ENCODE assay signal across 38 mouse cellular contexts in the genomic region with DNA sequence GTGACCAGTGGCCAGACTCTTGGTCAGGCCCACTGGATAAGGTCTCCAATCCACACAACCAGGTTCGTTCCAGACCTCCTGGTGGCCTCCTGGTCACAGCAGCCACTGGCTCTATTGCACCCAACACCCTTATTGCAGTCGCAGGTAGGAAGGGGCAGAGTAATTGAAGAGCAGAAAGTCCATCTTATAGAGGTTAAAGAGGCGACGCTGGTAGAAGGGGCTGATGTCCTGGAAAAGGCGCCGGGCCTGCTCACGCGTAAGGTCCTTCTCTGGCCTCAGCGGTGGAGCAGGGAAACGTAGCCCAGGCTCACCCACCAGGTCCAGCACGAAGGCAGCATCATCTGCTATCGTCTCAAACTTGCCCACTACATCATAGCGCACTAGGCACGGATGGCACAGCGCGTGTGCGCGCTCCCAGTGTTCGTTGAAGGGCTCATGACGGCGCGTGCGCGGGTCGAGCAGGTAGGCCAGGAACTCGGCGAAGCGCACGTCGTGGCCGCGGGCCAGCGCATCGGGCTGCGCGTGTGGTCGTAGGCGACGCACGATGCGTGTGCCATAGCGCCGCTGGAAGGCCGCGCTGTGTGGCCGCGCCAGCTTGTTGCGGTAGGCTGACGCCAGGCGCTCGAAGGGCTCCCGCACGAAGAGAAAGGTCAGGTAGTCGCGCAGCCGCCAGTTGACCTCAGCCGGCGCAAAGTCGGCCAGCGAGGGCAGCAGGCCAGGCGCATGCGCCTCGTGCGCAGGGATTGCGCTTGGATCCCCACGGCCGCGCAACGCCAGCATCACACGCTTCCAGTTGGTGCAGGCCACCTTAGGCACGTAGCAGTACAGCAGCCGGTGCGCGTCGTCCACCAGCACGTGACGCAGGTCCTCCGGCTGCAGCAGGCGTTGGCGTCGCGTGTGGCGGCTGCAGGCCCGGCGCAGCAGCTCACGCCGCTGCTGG. TPM values are rescaled to one million over a fixed set of nuclear protein-coding genes. Genes with fewer than 3 reads are reported as not detected.
DNase-seq lines count a peak whose midpoint lies in the region; ATAC-seq and TF ChIP-seq lines count a peak whose summit lies in the region.
"Had no signal": no experiment of that assay in that cellular context is flagged by ENCODE, and none has a peak within 500 bp of the region (broad histone marks: within the 10 kb centered on the region; RNA-seq: fewer than 3 reads in every experiment).

No protein-coding gene starts in this region.

- no peaks in the 10 kb centered on the region for H3K36me3 ChIP-seq in lung, embryonic 16.5 days (ENCODE audit: control insufficient read depth, insufficient read depth, low read length)
- H3K36me3 ChIP-seq in ES-E14 (ENCODE audit: control insufficient read depth, insufficient read depth, low read length, poor library complexity, severe bottlenecking), result no peaks in the 10 kb centered on the region
- H3K36me3 ChIP-seq: hindbrain, embryonic 12.5 days; neural tube, embryonic 13.5 days had no signal

- in situ Hi-C loops in ES-E14 (cut with MboI; ENCODE audit: low sequenced_read_pairs in 2 of 2, unreplicated experiment in 2 of 2), result no loop called here

- no peaks in the 10 kb centered on the region for H3K27me3 ChIP-seq in lung, embryonic 16.5 days (ENCODE audit: control insufficient read depth, insufficient read depth, low read depth, low read length)
- H3K27me3 ChIP-seq: forebrain, embryonic 13.5 days; hindbrain, embryonic 12.5 days; neural tube, embryonic 13.5 days had no signal

- H3K4me3 ChIP-seq in lung, embryonic 16.5 days (ENCODE audit: low read length), result no peak overlapping the region
- H3K4me3 ChIP-seq in ES-E14 (ENCODE audit: insufficient read depth in 1 of 2, low read depth in 1 of 2, low read length in 2 of 2, poor library complexity in 1 of 2, severe bottlenecking in 1 of 2), result peak overlapping the region; percentile 26 to 45; a peak in 2 of 4 replicates
- H3K4me3 ChIP-seq: erythroblast, embryonic 14.5 days; forebrain, embryonic 13.5 days; gastrocnemius, adult 2 months; hindbrain, embryonic 12.5 days; myocyte; neural tube, embryonic 13.5 days had no signal

- no peaks in the 10 kb centered on the region; the same call in 1 of the 2 replicates for H3K9me3 ChIP-seq in lung, embryonic 16.5 days (ENCODE audit: control insufficient read depth, low read length)
- peaks cover 9% of the 10 kb centered on the region for H3K9me3 ChIP-seq in ES-E14 (ENCODE audit: control insufficient read depth, insufficient read depth, low read depth, low read length)

- DNase-seq in heart, adult 11 months, result peak; percentile 77
- DNase-seq in heart, postnatal 14 days, result no peak
- DNase-seq in lung, postnatal 36 days, result no peak
- DNase-seq in ES-E14 (ENCODE audit: low read depth, low spot score), result no peak
- DNase-seq in testis, postnatal 10 days (ENCODE audit: low spot score), result peak; percentile 37
- no peak for DNase-seq in right cerebral cortex, postnatal 36 days (ENCODE audit: low spot score in 2 of 2)
- no peak for DNase-seq in adrenal gland, postnatal 36 days
- DNase-seq: cerebellum, adult 11 months; cerebellum, postnatal 10 days; gastrocnemius, adult 2 months; heart, postnatal 10 days; left cerebral cortex, postnatal 4 days; lung, postnatal 10 days; retina, postnatal 1 day; right cerebral cortex, postnatal 25 days; thymus, adult 2 months; thymus, postnatal 4 days had no signal

- no peak overlapping the region for H3K4me2 ChIP-seq in lung, embryonic 16.5 days (ENCODE audit: low read depth, low read length)
- H3K4me2 ChIP-seq: forebrain, embryonic 13.5 days; heart, embryonic 11.5 days; hindbrain, embryonic 12.5 days; neural tube, embryonic 13.5 days had no signal

- H3K27ac ChIP-seq in lung, embryonic 16.5 days (ENCODE audit: low read length), result no peak overlapping the region
- no peak overlapping the region for H3K27ac ChIP-seq in ES-E14 (ENCODE audit: insufficient read depth, low read depth, low read length, poor library complexity, severe bottlenecking)
- H3K27ac ChIP-seq: forebrain, embryonic 13.5 days; gastrocnemius, adult 2 months; hindbrain, embryonic 12.5 days; neural tube, embryonic 13.5 days had no signal

- H3K4me1 ChIP-seq in lung, embryonic 16.5 days (replicated peaks; ENCODE audit: control insufficient read depth, insufficient read depth, low read length), result no peaks in the 10 kb centered on the region
- H3K4me1 ChIP-seq in ES-E14 (ENCODE audit: control insufficient read depth in 2 of 2, insufficient read depth in 2 of 2, low read length in 2 of 2, poor library complexity in 1 of 2), result no peaks in the 10 kb centered on the region
- H3K4me1 ChIP-seq: forebrain, embryonic 13.5 days; hindbrain, embryonic 12.5 days; neural tube, embryonic 13.5 days had no signal

- H3K9ac ChIP-seq in lung, embryonic 16.5 days (ENCODE audit: low read length), result no peak overlapping the region
- no peak overlapping the region for H3K9ac ChIP-seq in ES-E14 (ENCODE audit: insufficient read depth, low read depth, low read length, poor library complexity, severe bottlenecking)
- H3K9ac ChIP-seq: forebrain, embryonic 13.5 days; hindbrain, embryonic 12.5 days; neural tube, embryonic 13.5 days had no signal

- intact Hi-C loops in heart, postnatal 14 days (cut with DNase I), result no loop called here

- peak; percentile 31; the same call in 1 of the 2 replicates for ATAC-seq in lung, embryonic 16.5 days (ENCODE audit: low read depth)
- ATAC-seq: forebrain, embryonic 13.5 days; intestine, postnatal 0 days; midbrain, embryonic 16.5 days had no signal

- 81% methylated on average over 87 of the region's 87 CpGs for WGBS in lung, embryonic 16.5 days

TF ChIP-seq in ES-E14, 5 proteins besides CTCF, POLR2A, EP300 and RAD21:
- TF ChIP-seq CHD2 (IDR thresholded peaks at IDR 0.05; ENCODE audit: low read depth, low read length), result no peak
- no peak for TF ChIP-seq HCFC1 (IDR thresholded peaks at IDR 0.05; ENCODE audit: borderline replicate concordance, insufficient read depth, low read length)
- TF ChIP-seq ZC3H11A (IDR thresholded peaks at IDR 0.05; ENCODE audit: borderline replicate concordance, low read depth, low read length), result no peak
- no peak for TF ChIP-seq ZNF384 (IDR thresholded peaks at IDR 0.05; ENCODE audit: low read depth, low read length)
- TF ChIP-seq MAFK (IDR thresholded peaks at IDR 0.05; ENCODE audit: insufficient read depth, low read depth, low read length), result no peak

RNA-seq across cellular contexts. Expression of a gene that starts 8.1 kb away (rescaled TPM):
- not detected for total RNA-seq in heart, postnatal 14 days (2021)
- polyA plus RNA-seq in lung, embryonic 16.5 days (2015; fragmentation: Nextera tagmentation; extraction: Ambion mirVana), result not detected in 2 replicates
- total RNA-seq in ES-E14 (2012; rRNA removed), result not detected in 2 replicates
- total RNA-seq in adrenal gland, postnatal 36 days (2021), result not detected
- total RNA-seq: adrenal gland, postnatal 4 days; gastrocnemius, adult 2 months; gastrocnemius, postnatal 4 days; heart, postnatal 10 days; layer of hippocampus, postnatal 14 days; left cerebral cortex, adult 8-10 months; left cerebral cortex, postnatal 4 days; liver, adult 2 months; megakaryocyte-erythroid progenitor cell, adult 5-6 weeks had no signal
- polyA plus RNA-seq: cortical plate, adult 2 months; embryonic facial prominence, embryonic 11.5 days; erythroblast, embryonic 14.5 days; forebrain, embryonic 13.5 days; frontal cortex, adult 2 months; heart, embryonic 11.5 days; hindbrain, embryonic 12.5 days; intestine, postnatal 0 days; kidney, embryonic 16.5 days; liver, adult 2 months; midbrain, embryonic 16.5 days; myocyte; neural tube, embryonic 13.5 days; spleen, adult 2 months; stomach, embryonic 14.5 days; thymus, adult 2 months had no signal

RNA-seq across cellular contexts. Expression of a gene that starts 15.9 kb away (rescaled TPM):
- under 1 TPM in 1 of 2 experiments, not detected in 1; 0.12 TPM for total RNA-seq in heart, postnatal 14 days (2021)
- 0.20 and 0.54 TPM in 2 replicates for polyA plus RNA-seq in lung, embryonic 16.5 days (2015; fragmentation: Nextera tagmentation; extraction: Ambion mirVana)
- 0.54 and 0.74 TPM in 2 replicates for total RNA-seq in ES-E14 (2012; rRNA removed)
- under 1 TPM in 1 of 2 experiments, not detected in 1; 0.17 TPM for total RNA-seq in adrenal gland, postnatal 36 days (2021)
- total RNA-seq: gastrocnemius, adult 2 months; gastrocnemius, postnatal 4 days; heart, postnatal 10 days; layer of hippocampus, postnatal 14 days; left cerebral cortex, postnatal 4 days; megakaryocyte-erythroid progenitor cell, adult 5-6 weeks had no signal
- polyA plus RNA-seq: embryonic facial prominence, embryonic 11.5 days; erythroblast, embryonic 14.5 days; forebrain, embryonic 13.5 days; intestine, postnatal 0 days had no signal

RNA-seq across cellular contexts. Expression of a gene that starts 24.0 kb away (rescaled TPM):
- total RNA-seq in heart, postnatal 14 days (2021), result not detected
- 0.05 and 0.48 TPM in 2 replicates for polyA plus RNA-seq in lung, embryonic 16.5 days (2015; fragmentation: Nextera tagmentation; extraction: Ambion mirVana)
- total RNA-seq in ES-E14 (2012; rRNA removed), result 0.09 TPM in 1 of 2 replicates, not detected in the other
- total RNA-seq in adrenal gland, postnatal 36 days (2021), result under 1 TPM; 0.20 to 0.53 TPM
- total RNA-seq: gastrocnemius, adult 2 months; heart, postnatal 10 days; layer of hippocampus, postnatal 14 days; left cerebral cortex, adult 8-10 months; left cerebral cortex, postnatal 4 days; megakaryocyte-erythroid progenitor cell, adult 5-6 weeks had no signal
- polyA plus RNA-seq: embryonic facial prominence, embryonic 11.5 days; erythroblast, embryonic 14.5 days; forebrain, embryonic 13.5 days; frontal cortex, adult 2 months; heart, embryonic 11.5 days; hindbrain, embryonic 12.5 days; midbrain, embryonic 16.5 days; myocyte; neural tube, embryonic 13.5 days; stomach, embryonic 14.5 days had no signal

Comparison
In these comparisons a context has a peak if more than half of its experiments do, and no peak if none do; other contexts are left out.
1. DNase-seq: peak in heart, adult 11 months (single experiment) and testis, postnatal 10 days (single experiment); none in heart, postnatal 14 days (0 of 2), lung, postnatal 36 days (single experiment), ES-E14 (single experiment), right cerebral cortex, postnatal 36 days (0 of 2) and adrenal gland, postnatal 36 days (0 of 2).